Mouse (Mus musculus): ENCODE data around the gene Col4a4. TPM values are rescaled to one million over a fixed set of nuclear protein-coding genes. Genes with fewer than 3 reads are reported as not detected.

The Col4a4 gene
- total and polyA plus RNA-seq, 2 experiments = 0.06 to 0.18 TPM

- H3K27me3 ChIP-seq (ENCODE audit: control insufficient read depth, insufficient read depth, low read length) = no peaks in the 10 kb centered on the region
- H3K4me3 ChIP-seq (ENCODE audit: insufficient read depth, low read depth, low read length) = no peak overlapping the region
- TF ChIP-seq POLR2A (IDR thresholded peaks at IDR 0.05; ENCODE audit: extremely low read depth, insufficient read depth, low read length) = no peak
- no peak for TF ChIP-seq CTCF (IDR thresholded peaks at IDR 0.05; ENCODE audit: low read depth, low read length)
- WGBS = 58% methylated on average over 4 of the region's 4 CpGs
- H3K4me1 ChIP-seq (ENCODE audit: control insufficient read depth, insufficient read depth, low read length) = no peaks in the 10 kb centered on the region
- H3K9ac ChIP-seq (ENCODE audit: low read depth, low read length) = no peak overlapping the region
- H3K27ac ChIP-seq (replicated peaks; ENCODE audit: insufficient read depth, low read depth, low read length) = no peak overlapping the region
- no peaks in the 10 kb centered on the region for H3K79me2 ChIP-seq (ENCODE audit: control insufficient read depth, insufficient read depth, low read length)
- no peaks in the 10 kb centered on the region for H3K36me3 ChIP-seq (ENCODE audit: control insufficient read depth, insufficient read depth, low read length)
- no peak for DNase-seq (ENCODE audit: extremely low read depth, low read depth, low spot score)
Measured at GRCm38 (mm10) chr1:82474461-82474961, 112.1 kb downstream of the Col4a4 start.

DNA sequence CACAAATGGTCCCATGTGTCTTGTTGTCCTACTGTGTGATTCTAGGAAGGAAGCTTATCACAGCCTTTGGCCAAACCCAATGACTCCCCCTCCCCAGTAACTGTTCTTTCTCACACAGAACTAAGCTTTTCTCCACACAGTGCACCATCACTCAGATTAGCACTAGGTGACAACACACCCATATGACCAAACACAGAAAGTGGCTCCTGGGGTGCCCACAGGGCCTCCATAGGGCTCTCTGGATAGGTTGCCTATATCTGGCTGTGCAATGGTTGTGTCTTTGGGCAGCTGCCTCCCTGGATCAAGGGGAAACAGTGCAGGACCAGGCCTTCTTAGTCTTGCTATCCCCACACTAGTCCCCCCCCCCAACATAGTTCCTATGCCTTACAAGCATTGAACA, 113.2 kb downstream of the Col4a4 start:
- Histone ChIP-seq H3K4me1 (ENCODE audit: control insufficient read depth, insufficient read depth, low read length) (no peaks in the 10 kb centered on the region), H3K9ac (ENCODE audit: low read depth, low read length) (no peak overlapping the region), H3K79me2 (ENCODE audit: control insufficient read depth, insufficient read depth, low read length) (no peaks in the 10 kb centered on the region), H3K4me3 (ENCODE audit: insufficient read depth, low read depth, low read length) (no peak overlapping the region), H3K36me3 (ENCODE audit: control insufficient read depth, insufficient read depth, low read length) (no peaks in the 10 kb centered on the region), H3K27me3 (ENCODE audit: control insufficient read depth, insufficient read depth, low read length) (no peaks in the 10 kb centered on the region), H3K27ac (replicated peaks; ENCODE audit: insufficient read depth, low read depth, low read length) (no peak overlapping the region)
- DNase-seq (ENCODE audit: extremely low read depth, low read depth, low spot score) = no peak
- no peak for TF ChIP-seq CTCF (IDR thresholded peaks at IDR 0.05; ENCODE audit: low read depth, low read length)
- no peak for TF ChIP-seq POLR2A (IDR thresholded peaks at IDR 0.05; ENCODE audit: extremely low read depth, insufficient read depth, low read length)

- no peaks in the 10 kb centered on the region for H3K79me2 ChIP-seq (ENCODE audit: control insufficient read depth, insufficient read depth, low read length)
- no peaks in the 10 kb centered on the region for H3K27me3 ChIP-seq (ENCODE audit: control insufficient read depth, insufficient read depth, low read length)
- TF ChIP-seq POLR2A (IDR thresholded peaks at IDR 0.05; ENCODE audit: extremely low read depth, insufficient read depth, low read length) = no peak
- no peak for TF ChIP-seq CTCF (IDR thresholded peaks at IDR 0.05; ENCODE audit: low read depth, low read length)
- WGBS = 85% methylated on average over 10 of the region's 10 CpGs
- no peak overlapping the region for H3K27ac ChIP-seq (replicated peaks; ENCODE audit: insufficient read depth, low read depth, low read length)
- no peak overlapping the region for H3K9ac ChIP-seq (ENCODE audit: low read depth, low read length)
- H3K4me3 ChIP-seq (ENCODE audit: insufficient read depth, low read depth, low read length) = no peak overlapping the region
- H3K36me3 ChIP-seq (ENCODE audit: control insufficient read depth, insufficient read depth, low read length) = no peaks in the 10 kb centered on the region
- no peaks in the 10 kb centered on the region for H3K4me1 ChIP-seq (ENCODE audit: control insufficient read depth, insufficient read depth, low read length)
- no peak for DNase-seq (ENCODE audit: extremely low read depth, low read depth, low spot score)
Measured at GRCm38 (mm10) chr1:82470516-82471225, 116.0 kb downstream of the Col4a4 start.

- Histone ChIP-seq H3K27ac (replicated peaks; ENCODE audit: insufficient read depth, low read depth, low read length) (no peak overlapping the region), H3K9ac (ENCODE audit: low read depth, low read length) (no peak overlapping the region), H3K79me2 (ENCODE audit: control insufficient read depth, insufficient read depth, low read length) (no peaks in the 10 kb centered on the region), H3K4me1 (ENCODE audit: control insufficient read depth, insufficient read depth, low read length) (no peaks in the 10 kb centered on the region), H3K27me3 (ENCODE audit: control insufficient read depth, insufficient read depth, low read length) (no peaks in the 10 kb centered on the region), H3K4me3 (ENCODE audit: insufficient read depth, low read depth, low read length) (no peak overlapping the region), H3K36me3 (ENCODE audit: control insufficient read depth, insufficient read depth, low read length) (no peaks in the 10 kb centered on the region)
- WGBS = 37% methylated on average over 6 of the region's 6 CpGs
- TF ChIP-seq POLR2A (IDR thresholded peaks at IDR 0.05; ENCODE audit: extremely low read depth, insufficient read depth, low read length) = no peak
- no peak for TF ChIP-seq CTCF (IDR thresholded peaks at IDR 0.05; ENCODE audit: low read depth, low read length)
- no peak for DNase-seq (ENCODE audit: extremely low read depth, low read depth, low spot score)
Measured at GRCm38 (mm10) chr1:82468872-82469271, 117.8 kb downstream of the Col4a4 start.

DNA sequence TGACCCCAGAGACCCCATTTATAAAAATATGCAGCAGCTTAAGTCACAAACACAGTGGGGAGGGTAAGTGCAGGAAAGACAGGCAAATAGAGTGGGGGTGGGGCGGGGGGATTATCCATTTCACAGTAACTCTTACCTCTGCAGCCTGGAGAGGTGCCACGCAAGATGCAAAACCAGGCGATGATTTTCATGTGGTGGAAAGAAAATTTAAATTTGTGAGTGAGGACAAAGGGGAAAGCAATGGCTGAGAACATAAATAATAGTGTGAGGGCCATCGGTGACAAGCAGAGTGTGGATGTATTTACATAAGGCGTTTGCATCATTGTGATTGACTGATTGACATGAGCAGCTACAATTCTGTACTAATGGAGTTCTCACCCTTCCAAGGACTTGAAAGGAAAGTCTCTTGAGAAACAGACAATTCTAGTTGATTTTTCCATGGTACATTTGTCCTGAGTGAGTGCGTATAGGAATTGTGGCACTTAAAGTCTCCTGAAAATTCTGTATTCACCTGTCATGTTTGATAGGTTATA, 121.3 kb downstream of the Col4a4 start:
- Histone ChIP-seq H3K4me1 (ENCODE audit: control insufficient read depth, insufficient read depth, low read length) (no peaks in the 10 kb centered on the region), H3K27me3 (ENCODE audit: control insufficient read depth, insufficient read depth, low read length) (no peaks in the 10 kb centered on the region), H3K9ac (ENCODE audit: low read depth, low read length) (no peak overlapping the region), H3K4me3 (ENCODE audit: insufficient read depth, low read depth, low read length) (no peak overlapping the region), H3K27ac (replicated peaks; ENCODE audit: insufficient read depth, low read depth, low read length) (no peak overlapping the region), H3K79me2 (ENCODE audit: control insufficient read depth, insufficient read depth, low read length) (no peaks in the 10 kb centered on the region), H3K36me3 (ENCODE audit: control insufficient read depth, insufficient read depth, low read length) (no peaks in the 10 kb centered on the region)
- WGBS = 51% methylated on average over 6 of the region's 6 CpGs
- no peak for DNase-seq (ENCODE audit: extremely low read depth, low read depth, low spot score)
- no peak for TF ChIP-seq CTCF (IDR thresholded peaks at IDR 0.05; ENCODE audit: low read depth, low read length)
- TF ChIP-seq POLR2A (IDR thresholded peaks at IDR 0.05; ENCODE audit: extremely low read depth, insufficient read depth, low read length) = no peak

- TF ChIP-seq POLR2A (IDR thresholded peaks at IDR 0.05; ENCODE audit: extremely low read depth, insufficient read depth, low read length) (no peak), CTCF (IDR thresholded peaks at IDR 0.05; ENCODE audit: low read depth, low read length) (no peak)
- no peak overlapping the region for H3K9ac ChIP-seq (ENCODE audit: low read depth, low read length)
- 80% methylated on average over 4 of the region's 4 CpGs for WGBS
- no peak overlapping the region for H3K27ac ChIP-seq (replicated peaks; ENCODE audit: insufficient read depth, low read depth, low read length)
- DNase-seq (ENCODE audit: extremely low read depth, low read depth, low spot score) = no peak
- H3K79me2 ChIP-seq (ENCODE audit: control insufficient read depth, insufficient read depth, low read length) = no peaks in the 10 kb centered on the region
- H3K27me3 ChIP-seq (ENCODE audit: control insufficient read depth, insufficient read depth, low read length) = no peaks in the 10 kb centered on the region
- no peaks in the 10 kb centered on the region for H3K4me1 ChIP-seq (ENCODE audit: control insufficient read depth, insufficient read depth, low read length)
- no peak overlapping the region for H3K4me3 ChIP-seq (ENCODE audit: insufficient read depth, low read depth, low read length)
- H3K36me3 ChIP-seq (ENCODE audit: control insufficient read depth, insufficient read depth, low read length) = no peaks in the 10 kb centered on the region
Measured at GRCm38 (mm10) chr1:82461041-82461440, 125.6 kb downstream of the Col4a4 start.
